Mouse (Mus musculus) kidney, adult 2 months (tissue): ENCODE results near the gene Zbtb25. TPM values are rescaled to one million over a fixed set of nuclear protein-coding genes. Genes with fewer than 3 reads are reported as not detected.

Source experiments
- DNase-seq: peaks from one replicate; pipeline ENCODE4 v3.0.0; 2021
- H3K27ac ChIP-seq: fragments of 200-500 bp; 2 replicates; pipeline ENCODE4 v1.5.1; 2012; ENCODE audit warnings: low read depth, low read length, control low read depth, inconsistent platforms; ENCODE audit not compliant: insufficient read depth
- H3K27me3 ChIP-seq: fragments of 200-500 bp; replicated peaks from 2 replicates; pipeline ENCODE4 v1.6.1; 2012; ENCODE audit warnings: mild to moderate bottlenecking, moderate library complexity, low read length, inconsistent platforms; ENCODE audit not compliant: control insufficient read depth, insufficient read depth
- H3K36me3 ChIP-seq: fragments of 200-500 bp; 2 replicates; pipeline ENCODE4 v1.6.1; 2012; ENCODE audit warnings: mild to moderate bottlenecking, moderate library complexity, low read length, inconsistent platforms; ENCODE audit not compliant: control insufficient read depth, insufficient read depth
- H3K4me1 ChIP-seq: fragments of 200-500 bp; 2 replicates; pipeline ENCODE4 v1.6.1; 2011; ENCODE audit warnings: low read length; ENCODE audit not compliant: control insufficient read depth, insufficient read depth
- H3K4me3 ChIP-seq: fragments of 200-500 bp; 2 replicates; pipeline ENCODE4 v1.5.1; 2011; ENCODE audit warnings: mild to moderate bottlenecking, low read depth, low read length, control low read depth; ENCODE audit not compliant: insufficient read depth
- CTCF ChIP-seq: fragments of 200-500 bp; conservative IDR thresholded peaks from 2 replicates; pipeline ENCODE4 v1.5.1; 2011; ENCODE audit warnings: low read depth, mild to moderate bottlenecking, control low read depth, low read length, moderate library complexity, mixed read lengths; ENCODE audit not compliant: insufficient read depth, insufficient read length
- POLR2A ChIP-seq: fragments of 200-500 bp; IDR thresholded peaks from one replicate; pipeline ENCODE4 v1.6.1; 2011; ENCODE audit warnings: low read depth, low read length, control low read depth
- WGBS: fragments of 180-500 bp; shearing (Covaris S2); methylation state at CpG from one replicate; pipeline ENCODE4 v1.1.7; 2018; 5-methylcytosine and 5-hydroxymethylcytosine counted together
- polyA plus RNA-seq: library from polyadenylated mRNA; depleted of rRNA; stranded (reverse); fragments of >200 nt; gene quantifications from 2 replicates; pipeline ENCODE4 v1.2.3, GENCODE M21; 2012

Gene Zbtb25
- polyA plus RNA-seq, 1 experiment: 5.9 TPM

- Histone ChIP-seq H3K27ac (no peak overlapping the region), H3K36me3 (no peaks in the 10 kb centered on the region), H3K27me3 (no peaks in the 10 kb centered on the region), H3K4me3 (no peak overlapping the region), H3K4me1 (peaks cover 13% of the 10 kb centered on the region; the same call in 1 of the 2 replicates)
- peak; percentile 42 for DNase-seq
- TF ChIP-seq POLR2A: no peak
- TF ChIP-seq CTCF: peak; percentile 71
- WGBS: 48% methylated on average over 7 of the region's 7 CpGs
Measured at GRCm38 (mm10) chr12:76376649-76377048, 7.2 kb upstream of the Zbtb25 start.

- TF ChIP-seq POLR2A (no peak), CTCF (no peak)
- WGBS: 92% methylated on average over 3 of the region's 3 CpGs
- peaks cover 13% of the 10 kb centered on the region; the same call in 1 of the 2 replicates for H3K4me1 ChIP-seq
- no peak overlapping the region for H3K27ac ChIP-seq
- H3K36me3 ChIP-seq: no peaks in the 10 kb centered on the region
- no peaks in the 10 kb centered on the region for H3K27me3 ChIP-seq
- DNase-seq: no peak
- H3K4me3 ChIP-seq: no peak overlapping the region
Measured at GRCm38 (mm10) chr12:76375506-76375905, 6.1 kb upstream of the Zbtb25 start.

GRCm38 (mm10) chr12:76374911-76375310, 5.5 kb upstream of the Zbtb25 start:
- TF ChIP-seq POLR2A (no peak), CTCF (no peak)
- peaks cover 13% of the 10 kb centered on the region; the same call in 1 of the 2 replicates for H3K4me1 ChIP-seq
- H3K4me3 ChIP-seq: no peak overlapping the region
- no peaks in the 10 kb centered on the region for H3K36me3 ChIP-seq
- 80% methylated on average over 4 of the region's 4 CpGs for WGBS
- H3K27me3 ChIP-seq: no peaks in the 10 kb centered on the region
- no peak for DNase-seq
- H3K27ac ChIP-seq: no peak overlapping the region

GRCm38 (mm10) chr12:76373991-76374390, 4.6 kb upstream of the Zbtb25 start:
- WGBS: 71% methylated on average over 6 of the region's 6 CpGs
- Histone ChIP-seq H3K36me3 (no peaks in the 10 kb centered on the region), H3K4me3 (no peak overlapping the region), H3K27me3 (no peaks in the 10 kb centered on the region), H3K4me1 (peaks cover 13% of the 10 kb centered on the region; the same call in 1 of the 2 replicates), H3K27ac (no peak overlapping the region)
- TF ChIP-seq CTCF (no peak), POLR2A (no peak)
- no peak for DNase-seq

- no peak for TF ChIP-seq POLR2A
- TF ChIP-seq CTCF: no peak
- 67% methylated on average over 7 of the region's 7 CpGs for WGBS
- Histone ChIP-seq H3K27me3 (no peaks in the 10 kb centered on the region), H3K4me1 (peaks cover 18% of the 10 kb centered on the region; the same call in 1 of the 2 replicates), H3K4me3 (no peak overlapping the region), H3K36me3 (no peaks in the 10 kb centered on the region), H3K27ac (no peak overlapping the region)
- no peak for DNase-seq
Measured at GRCm38 (mm10) chr12:76372881-76373818, 3.7 kb upstream of the Zbtb25 start.

GRCm38 (mm10) chr12:76372046-76372445, 2.6 kb upstream of the Zbtb25 start:
- no peak for DNase-seq
- H3K4me1 ChIP-seq: peaks cover 21% of the 10 kb centered on the region; the same call in 1 of the 2 replicates
- no peaks in the 10 kb centered on the region for H3K36me3 ChIP-seq
- WGBS: 36% methylated on average over 7 of the region's 7 CpGs
- no peak for TF ChIP-seq POLR2A
- no peak for TF ChIP-seq CTCF
- H3K4me3 ChIP-seq: no peak overlapping the region
- H3K27me3 ChIP-seq: no peaks in the 10 kb centered on the region
- no peak overlapping the region for H3K27ac ChIP-seq
